Mouse (Mus musculus) heart, adult 11 months (tissue): ENCODE results near the gene Erich6b.

Experiments used
- DNase-seq: peaks from one replicate; pipeline ENCODE4 v3.0.0; 2022

Erich6b gene

GRCm38 (mm10) chr14:75642080-75642479 lies at the start of gene Erich6b:
Gene Erich6b (plus strand): TSS chr14:75642259.
- no peak for DNase-seq

- peak; percentile 54 for DNase-seq
These were observed 49.1 kb upstream of the Erich6b start, which contains the start of gene Spert for GRCm38 (mm10) chr14:75592978-75593377. Gene Spert (minus strand): TSS chr14:75593116.

GRCm38 (mm10) chr14:75609176-75609575 lies 32.9 kb upstream of the Erich6b start:
- DNase-seq = peak; percentile 62

DNA sequence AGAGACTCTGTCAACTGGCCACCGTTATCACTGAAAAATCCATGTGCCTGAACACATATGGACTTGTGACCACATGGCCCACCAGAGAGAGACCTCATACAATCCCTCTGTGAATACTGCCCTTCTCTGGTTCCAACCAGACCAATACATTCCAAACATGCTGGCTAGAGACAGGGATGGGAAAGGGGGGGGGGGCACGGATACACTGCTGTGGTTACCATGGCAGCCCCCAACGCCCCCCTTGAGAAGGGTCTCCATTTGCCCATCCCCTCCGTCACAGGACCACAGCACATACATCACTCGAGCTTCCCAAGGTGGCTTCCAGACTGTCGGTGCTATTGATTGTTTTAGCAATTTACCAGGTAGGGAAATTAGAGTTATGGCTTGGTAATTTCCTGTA lies 25.7 kb upstream of the Erich6b start:
- DNase-seq = peak; percentile 61

GRCm38 (mm10) chr14:75622984-75623383 lies 19.1 kb upstream of the Erich6b start:
- no peak for DNase-seq

GRCm38 (mm10) chr14:75628870-75629269 lies 13.2 kb upstream of the Erich6b start:
- DNase-seq = no peak

GRCm38 (mm10) chr14:75635350-75635749 lies 6.7 kb upstream of the Erich6b start:
- DNase-seq = peak; percentile 90

DNA sequence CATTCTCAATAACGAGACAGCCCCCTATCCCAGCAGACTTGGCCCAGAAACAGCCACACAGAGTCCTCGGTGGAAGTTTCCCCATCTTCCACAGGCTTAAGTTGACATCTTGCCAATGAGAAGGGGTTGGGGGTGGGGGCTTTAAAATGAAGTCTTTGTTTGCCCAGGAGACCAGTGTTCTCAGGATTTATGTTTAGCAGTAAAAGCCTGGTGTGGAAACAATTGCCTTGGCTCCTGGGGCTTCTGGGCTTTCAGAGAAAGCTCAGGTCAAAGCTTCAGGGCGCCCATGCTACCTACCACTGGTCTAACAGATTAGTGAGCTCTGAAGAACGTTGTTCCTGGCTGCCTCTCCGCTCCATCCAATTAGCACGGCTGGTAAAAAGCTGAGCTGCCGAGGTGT lies 6.0 kb upstream of the Erich6b start:
- no peak for DNase-seq

DNA sequence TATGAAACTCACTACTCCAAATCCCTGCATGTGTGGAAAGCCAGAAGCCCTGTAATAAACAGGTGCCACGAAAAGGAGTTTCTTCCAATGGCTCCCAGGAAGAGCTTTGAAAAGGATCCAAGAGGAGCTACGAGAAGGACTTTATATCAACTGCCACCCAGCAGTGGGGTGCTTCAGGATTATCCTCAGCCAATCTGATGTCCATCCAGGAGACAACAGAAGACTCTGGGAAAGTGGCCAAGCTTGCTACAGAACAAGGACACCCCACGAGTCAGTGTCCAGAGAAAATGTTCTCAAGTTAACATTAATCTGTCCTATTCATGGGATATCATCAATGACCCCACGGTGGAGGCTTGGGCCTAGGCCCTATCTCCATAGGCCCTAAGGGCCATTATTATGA lies 4.4 kb upstream of the Erich6b start:
- no peak for DNase-seq

DNA sequence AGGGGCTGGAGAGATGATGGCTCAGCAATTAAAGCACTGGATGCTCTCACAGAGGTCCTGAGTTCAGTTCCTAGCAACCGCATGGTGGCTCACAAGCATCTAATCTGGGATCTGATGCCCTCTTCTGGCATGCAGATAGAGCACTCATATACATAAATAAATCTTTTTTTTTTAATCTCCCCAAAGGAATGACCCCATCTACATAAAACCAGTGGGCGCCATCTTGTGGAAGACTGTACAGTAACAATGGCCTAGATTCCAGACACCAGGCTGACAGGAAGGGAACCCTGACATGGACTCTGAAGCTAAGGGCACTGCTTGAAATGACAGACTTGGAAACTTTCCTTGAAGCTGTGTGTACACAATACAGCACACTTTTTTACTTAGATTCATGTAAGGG lies 1.2 kb upstream of the Erich6b start:
- no peak for DNase-seq

- DNase-seq = no peak
These were observed 690 bp upstream of the Erich6b start for GRCm38 (mm10) chr14:75641369-75641768.

- DNase-seq = no peak
These were observed 3.4 kb downstream of the Erich6b start for GRCm38 (mm10) chr14:75645461-75645860.

- DNase-seq = no peak
These were observed 4.0 kb downstream of the Erich6b start for GRCm38 (mm10) chr14:75646060-75646459.

DNA sequence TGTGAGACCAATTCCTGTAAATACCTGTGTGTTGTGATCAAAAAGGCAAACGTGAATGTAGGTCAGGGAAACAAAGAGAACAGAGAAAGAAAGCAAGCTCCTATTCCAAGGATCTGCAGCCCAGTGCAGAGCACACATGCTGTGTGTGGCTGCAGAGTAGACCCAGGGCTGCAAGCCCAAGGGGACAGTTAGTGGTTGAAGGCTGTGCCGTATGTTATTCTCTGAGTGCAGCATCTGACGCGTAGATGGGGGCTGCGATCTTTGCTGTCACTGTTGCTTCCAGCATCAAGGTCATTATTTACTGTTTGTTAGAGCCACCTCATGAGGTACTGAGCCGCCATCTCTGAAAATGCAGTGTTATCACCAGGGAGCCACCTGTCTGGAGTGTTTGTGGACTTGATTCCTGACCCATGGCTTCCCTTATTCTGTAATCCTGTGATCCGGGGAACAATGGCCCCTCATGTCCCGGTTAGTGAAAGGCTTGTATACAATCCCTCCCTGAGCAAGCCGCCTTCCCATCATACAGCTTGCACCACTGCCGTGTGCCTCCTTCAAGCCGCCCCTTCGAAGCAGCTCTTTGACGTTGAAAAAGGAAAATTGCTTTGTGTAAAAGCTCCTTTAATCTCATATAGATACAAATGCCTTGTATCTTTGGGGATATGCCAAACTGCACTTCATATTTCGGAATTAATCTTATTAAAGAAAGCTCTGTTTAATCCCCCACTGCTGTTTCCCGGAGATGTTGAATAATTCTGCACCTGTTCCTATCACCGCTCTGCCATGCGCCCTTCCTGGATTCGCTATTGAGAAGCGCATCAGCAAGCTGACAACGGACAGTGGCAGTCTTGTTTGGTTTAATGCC lies 5.1 kb downstream of the Erich6b start:
- no peak for DNase-seq

DNA sequence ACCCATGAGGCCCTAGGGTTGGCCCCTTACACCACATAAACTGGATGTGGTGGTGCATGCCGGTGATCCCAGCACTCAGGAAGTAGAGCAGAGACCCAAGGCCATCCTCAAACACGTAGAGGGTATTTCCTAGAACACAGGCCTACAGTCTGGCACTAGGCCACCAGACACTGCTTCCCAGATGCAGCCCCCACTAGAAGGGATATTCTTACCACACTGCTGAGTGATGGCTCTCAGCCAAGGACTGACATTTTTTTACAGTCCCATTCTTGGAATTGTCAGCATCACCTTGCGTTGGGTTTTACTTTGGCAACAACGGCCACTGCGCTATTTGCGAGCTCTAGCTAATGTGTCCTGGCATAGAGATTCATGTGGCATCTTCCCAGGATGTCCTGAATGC lies 18.9 kb downstream of the Erich6b start:
- no peak for DNase-seq

DNA sequence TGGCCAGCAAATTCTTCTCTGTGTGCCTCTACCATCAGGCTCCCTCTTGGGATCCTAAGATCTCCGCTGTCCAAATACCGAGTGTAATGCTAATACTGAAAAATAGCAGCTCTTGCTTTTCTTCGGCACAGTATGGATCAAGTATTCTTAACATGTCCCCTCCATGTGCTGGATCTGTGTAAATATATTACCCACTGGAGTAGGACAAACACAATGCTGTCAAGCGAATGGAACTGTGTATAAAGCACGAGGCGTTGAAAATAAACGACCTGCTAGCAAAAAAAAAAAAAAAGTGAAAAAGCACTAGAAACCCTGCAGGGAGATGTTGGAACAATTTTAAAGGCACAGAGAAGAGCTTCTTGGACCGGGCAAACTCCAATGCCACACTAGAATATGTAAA lies 19.5 kb downstream of the Erich6b start:
- no peak for DNase-seq

GRCm38 (mm10) chr14:75665430-75666180 lies 23.5 kb downstream of the Erich6b start:
- no peak for DNase-seq

DNA sequence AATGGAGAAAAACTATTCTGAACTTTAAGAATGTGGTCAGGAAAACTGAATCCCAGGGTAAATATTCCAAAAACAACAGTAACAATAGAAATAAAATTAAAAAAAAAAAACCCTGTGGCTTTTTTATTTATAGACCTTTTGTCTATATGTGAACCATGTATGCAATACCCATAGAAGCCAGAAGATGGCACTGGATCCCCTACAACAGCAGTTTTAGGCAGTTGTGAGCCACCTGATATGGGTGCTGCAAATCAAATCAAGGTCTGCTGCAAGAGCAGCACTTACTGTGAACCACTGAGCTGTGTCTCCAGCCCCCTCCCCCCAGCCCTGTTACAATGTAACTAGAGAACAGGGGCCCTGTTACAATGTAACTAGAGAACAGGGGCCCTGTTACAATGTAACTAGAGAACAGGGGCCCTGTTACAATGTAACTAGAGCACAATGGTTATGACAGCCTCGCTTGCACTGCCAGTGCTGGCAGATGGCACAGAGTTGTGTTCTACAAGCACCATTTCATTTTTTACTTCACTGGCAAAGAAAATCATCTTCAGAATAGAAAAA lies 27.1 kb downstream of the Erich6b start:
- no peak for DNase-seq

- no peak for DNase-seq
These were observed 34.3 kb downstream of the Erich6b start for GRCm38 (mm10) chr14:75676316-75676715.

GRCm38 (mm10) chr14:75690428-75690827 lies 48.4 kb downstream of the Erich6b start:
- no peak for DNase-seq

DNA sequence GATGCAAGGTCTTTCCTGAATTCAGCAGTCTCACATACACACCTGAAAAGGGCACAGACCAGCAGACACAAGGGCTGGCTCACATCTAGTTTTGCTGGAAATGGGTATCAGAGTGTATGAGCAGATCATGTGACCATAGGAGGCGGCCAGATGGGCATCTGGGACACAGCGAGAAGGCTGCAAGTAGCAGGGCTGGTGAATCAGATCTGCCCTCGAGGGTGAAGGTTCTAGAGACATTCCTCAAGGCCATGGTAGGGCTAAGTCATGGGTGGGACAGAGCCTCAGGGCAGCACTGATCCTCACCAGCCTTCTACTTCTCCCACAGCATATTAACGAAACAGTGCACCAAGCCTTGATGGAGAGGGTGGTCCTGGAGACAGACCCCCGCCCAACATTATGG lies 54.0 kb downstream of the Erich6b start:
- DNase-seq = no peak

DNA sequence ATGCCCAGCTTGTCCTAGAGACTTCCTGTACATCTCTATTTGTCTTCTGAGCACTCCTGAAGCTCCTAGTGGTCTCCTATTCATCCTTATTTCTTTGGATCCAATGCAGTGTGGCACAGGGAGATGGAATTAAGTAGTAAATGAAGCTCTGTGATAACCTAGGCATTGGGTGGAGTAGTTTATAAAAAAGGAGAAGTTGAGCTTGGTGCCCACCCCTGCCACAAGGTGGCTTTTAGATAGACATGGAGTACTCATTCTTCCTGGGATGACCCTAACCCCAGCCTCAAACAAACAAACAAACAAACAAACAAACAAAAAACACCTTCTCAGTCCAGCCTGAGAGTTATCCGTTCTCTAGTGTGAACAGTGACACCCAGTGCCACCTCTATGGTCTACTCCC lies 55.9 kb downstream of the Erich6b start:
- no peak for DNase-seq

- peak; percentile 56 for DNase-seq
These were observed 64.6 kb downstream of the Erich6b start for GRCm38 (mm10) chr14:75706647-75707046.

GRCm38 (mm10) chr14:75707771-75708170 lies 65.7 kb downstream of the Erich6b start:
- peak; percentile 62 for DNase-seq
